Mouse (Mus musculus) cerebellum, adult 2 months (tissue): ENCODE data around the gene 2810408A11Rik.

Experiments used
- CTCF ChIP-seq: fragments of 200-500 bp; IDR thresholded peaks from 2 replicates; pipeline ENCODE4 v1.5.1; 2011; ENCODE audit warnings: low read depth, mild to moderate bottlenecking, control low read depth, low read length, moderate library complexity, borderline replicate concordance; ENCODE audit not compliant: insufficient read depth
- POLR2A ChIP-seq: fragments of 200-500 bp; IDR thresholded peaks from 2 replicates; pipeline ENCODE4 v1.6.1; 2011; ENCODE audit warnings: low read length, control low read depth, borderline replicate concordance; ENCODE audit not compliant: insufficient read depth

DNA sequence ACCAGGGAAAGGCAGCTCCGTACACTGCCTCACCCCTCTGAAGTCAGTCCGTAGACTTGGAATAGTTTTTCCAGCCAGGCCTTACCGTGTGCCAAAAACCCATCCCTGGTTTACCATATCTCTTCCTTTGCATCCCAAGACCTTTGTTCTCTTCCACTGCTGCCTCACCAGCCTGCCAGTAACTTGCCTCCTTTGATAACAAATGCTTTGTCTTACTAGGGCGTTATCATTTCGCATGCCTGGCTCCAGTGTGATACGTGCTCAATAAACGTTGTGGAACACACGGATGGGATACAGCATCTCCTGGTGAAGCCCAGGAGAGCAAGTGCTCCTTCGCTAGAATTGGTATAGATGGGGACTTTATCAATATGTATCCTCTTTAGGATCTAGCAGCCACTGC is 33.5 kb downstream of the 2810408A11Rik start:
- no peak for TF ChIP-seq POLR2A
- TF ChIP-seq CTCF = no peak
